Mouse (Mus musculus) WW6 (cell line): ENCODE results near the gene Serpinb3b.
"Not testable (repeated sequence)": the region's sequence is repeated elsewhere in the genome, so short reads cannot be mapped to it uniquely, and the experiment has no call there.

ENCODE experiments used
- DNase-seq: peaks from one replicate; pipeline ENCODE4 v3.0.0-alpha.2; 2013; ENCODE audit warnings: low read depth, low spot score

Gene Serpinb3b

GRCm38 (mm10) chr1:107278261-107278660 lies at the start of gene Serpinb3b, which contains the start of gene Serpinb3c:
TSS of gene Serpinb3b (minus strand) at chr1:107278361.
TSS of gene Serpinb3c (minus strand) at chr1:107278371.
- DNase-seq: not testable (repeated sequence)

GRCm38 (mm10) chr1:107243170-107243569 lies 35.0 kb downstream of the Serpinb3b start:
- not testable (repeated sequence) for DNase-seq

- not testable (repeated sequence) for DNase-seq
Observed at GRCm38 (mm10) chr1:107217276-107217675, 60.9 kb downstream of the Serpinb3b start.

GRCm38 (mm10) chr1:107127453-107127852 lies 150.7 kb downstream of the Serpinb3b start:
- not testable (repeated sequence) for DNase-seq
